Mouse (Mus musculus): ENCODE measurements at regions not wholly inside any gene's neighbourhood (a gene's known extent, or its start where the extent isn't known, plus 50 kb on each side); places are given as distances from the start of the nearest gene placed in this dataset.

DNA sequence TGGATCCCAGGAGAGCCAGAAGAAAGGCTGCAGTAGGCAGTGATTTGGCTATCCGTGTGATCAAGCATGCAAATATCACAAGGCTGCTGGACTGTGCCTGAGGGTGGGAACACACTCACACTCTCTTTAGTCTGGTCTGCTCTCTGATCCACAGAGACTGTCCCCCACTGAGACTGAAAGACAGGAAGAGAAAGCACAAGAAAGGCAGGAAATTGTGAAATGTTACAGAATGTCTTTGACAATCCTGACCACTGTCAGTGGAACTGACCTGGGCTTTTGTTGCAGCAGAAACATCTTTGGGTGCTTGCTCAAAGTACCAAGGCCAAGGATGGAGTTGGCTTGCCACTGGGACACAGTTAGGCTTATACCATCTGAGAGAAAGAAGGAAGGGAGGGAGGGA, 52.3 kb upstream of the Gpd2 start:
- no peak for DNase-seq (ENCODE audit: low spot score in 2 of 2)

DNA sequence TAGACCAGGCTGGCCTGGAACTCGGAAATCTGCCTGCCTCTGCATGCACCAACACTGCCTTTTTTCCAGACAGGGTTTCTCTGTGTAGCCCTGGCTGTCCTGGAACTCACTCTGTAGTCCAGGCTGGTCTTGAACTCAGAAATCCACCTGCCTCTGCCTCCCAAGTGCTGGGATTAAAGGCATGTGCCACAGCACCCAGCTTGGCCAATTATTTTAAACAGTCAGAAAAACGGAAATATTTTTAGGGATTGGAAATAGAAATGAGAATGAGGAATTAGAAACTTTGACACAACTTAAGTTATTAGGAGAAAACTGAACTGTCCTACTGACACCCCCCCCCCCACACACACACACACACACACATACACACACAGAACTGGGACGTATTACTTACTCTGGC, 54.3 kb upstream of the Gpd2 start:
- DNase-seq (ENCODE audit: low spot score in 2 of 2) = peak in 1 of 2 experiments; percentile 8

DNA sequence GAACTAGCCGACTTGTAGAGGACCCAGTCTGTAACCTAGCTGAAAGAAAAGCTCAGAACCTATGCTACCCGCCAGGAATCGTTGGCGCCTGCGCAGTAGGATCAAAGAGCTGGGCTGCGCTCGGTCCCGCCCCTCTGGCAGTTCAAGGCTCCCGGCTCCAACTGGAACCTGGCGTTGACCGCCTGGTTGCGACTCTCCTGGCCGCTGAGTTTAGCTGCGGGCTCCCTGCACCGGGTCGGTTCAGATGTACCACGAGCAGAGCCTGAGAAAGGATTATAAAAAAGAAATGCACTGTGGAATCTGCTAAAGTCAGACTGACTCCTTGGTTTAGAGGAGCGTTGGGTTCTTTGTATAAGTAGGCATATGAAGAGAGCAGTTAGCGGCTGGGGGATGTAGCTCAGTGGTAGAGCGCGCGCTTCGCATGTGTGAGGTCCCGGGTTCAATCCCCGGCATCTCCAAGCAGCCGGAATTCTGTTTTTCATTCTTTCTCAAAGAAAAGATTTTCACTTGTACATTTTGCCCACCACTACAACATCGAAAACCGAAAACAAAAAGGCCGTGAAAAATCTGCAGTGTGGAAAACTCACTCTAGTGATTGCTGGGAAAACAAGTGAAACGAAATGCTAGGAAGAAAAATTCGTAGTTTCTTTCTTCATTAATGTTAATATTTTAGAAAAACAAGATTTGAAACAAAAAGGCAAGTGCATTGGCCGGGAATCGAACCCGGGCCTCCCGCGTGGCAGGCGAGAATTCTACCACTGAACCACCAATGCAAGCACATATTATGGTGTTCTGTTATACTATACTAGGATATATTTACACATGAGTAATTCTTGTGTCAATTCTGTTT, 55.5 kb upstream of the Gpd2 start:
- peak; percentile 92 to 97 for DNase-seq (ENCODE audit: low spot score in 2 of 2)

DNA sequence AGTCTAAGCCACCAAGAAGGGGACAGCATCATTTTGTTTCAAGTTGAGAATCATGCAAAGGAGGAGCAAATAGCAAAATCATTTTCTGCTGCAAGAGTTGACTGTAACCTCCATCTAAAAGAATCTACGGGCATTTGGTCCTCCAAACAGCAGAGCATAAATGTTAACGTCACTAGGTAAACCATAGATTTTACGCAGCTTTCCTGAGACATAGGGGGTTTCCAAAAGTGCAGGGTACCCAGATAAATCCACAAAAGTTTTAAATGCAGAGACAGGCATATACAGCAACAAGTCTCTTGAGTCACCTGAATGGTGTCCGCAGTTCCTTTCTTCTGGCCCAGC, 56.1 kb upstream of the Gpd2 start:
- no peak for DNase-seq (ENCODE audit: low spot score in 2 of 2)

DNA sequence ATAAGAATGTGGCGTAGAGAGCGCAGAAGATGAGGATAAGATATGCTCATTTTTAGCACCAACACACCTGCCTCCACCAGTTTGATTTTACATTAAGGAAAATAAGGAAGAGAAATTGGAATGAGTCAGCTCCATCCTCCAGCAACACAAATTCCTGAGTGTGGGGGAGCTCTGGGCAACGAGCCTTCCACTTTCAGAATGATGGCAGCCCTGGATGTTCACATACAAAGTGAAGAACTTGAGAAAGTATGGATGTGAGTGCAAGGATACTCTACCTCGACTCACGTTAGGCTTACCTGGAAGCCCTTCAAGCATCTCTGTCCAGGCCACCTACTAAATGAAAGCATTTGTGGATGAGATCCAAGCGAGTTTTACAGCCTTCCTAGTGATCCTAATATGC, 54.3 kb upstream of the Nr4a2 start:
- peak; percentile 17 to 19 for DNase-seq (ENCODE audit: low spot score in 2 of 2)

DNA sequence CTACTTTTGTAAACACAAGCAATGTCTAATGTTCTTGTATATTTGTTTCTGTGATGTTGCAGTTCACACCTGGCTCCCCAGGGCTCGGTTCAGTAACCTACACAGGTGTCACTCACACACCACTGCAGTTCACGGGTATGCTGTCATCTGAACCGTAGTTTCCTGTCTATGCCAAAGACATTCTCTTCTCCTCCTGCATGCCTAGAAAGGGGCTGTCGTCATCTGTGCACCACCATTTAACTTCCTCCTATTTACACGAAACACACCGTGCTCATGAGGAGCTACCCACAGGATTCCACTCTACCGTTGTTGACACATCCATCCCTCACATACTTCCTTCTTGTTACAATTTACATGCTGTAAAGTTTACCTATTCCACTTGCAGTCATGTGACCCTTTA, 52.7 kb upstream of the Nr4a2 start:
- DNase-seq (ENCODE audit: low spot score in 2 of 2) = no peak

DNA sequence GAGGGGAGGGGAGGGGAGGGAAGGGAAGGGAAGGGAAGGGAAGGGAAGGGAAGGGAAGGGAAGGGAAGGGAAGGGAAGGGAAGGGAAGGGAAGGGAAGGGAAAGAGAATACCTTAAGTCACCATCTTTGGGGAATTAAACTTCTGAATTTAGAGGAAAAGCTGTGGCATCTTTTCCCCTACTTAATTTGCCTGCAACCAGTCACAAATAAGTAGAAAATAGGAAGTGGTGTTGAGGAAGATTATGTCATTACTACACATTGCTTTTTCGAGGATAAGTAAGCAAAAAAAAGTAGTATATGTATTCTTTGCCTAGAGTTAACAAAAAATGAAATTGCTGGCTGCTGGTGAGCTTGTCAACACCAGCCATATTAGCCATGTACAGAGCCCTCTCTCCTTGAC, 51.4 kb upstream of the Nr4a2 start:
- DNase-seq (ENCODE audit: low spot score in 2 of 2) = no peak
